Mouse (Mus musculus) gastrocnemius, postnatal 4 days (tissue): ENCODE data around the gene Slc22a15. TPM values are rescaled to one million over a fixed set of nuclear protein-coding genes. Genes with fewer than 3 reads are reported as not detected.

Source experiments
- DNase-seq, 2 experiments: peaks; one replicate each; pipeline ENCODE4 v3.0.0; 2021 to 2022; ENCODE audit warnings: low spot score in 2 of 2, mixed read lengths in 2 of 2
- long read RNA-seq, 2 experiments: library from polyadenylated mRNA; stranded (forward); transcript quantifications; one replicate each; pipeline ENCODE4 v2.0.0; 2021
- total RNA-seq, 2 experiments: library from RNA; stranded (reverse); gene quantifications; 2 replicates each; pipeline ENCODE4 v1.2.3; 2021

Slc22a15 gene
- total RNA-seq = 1 to 10 TPM; 4.8 to 5.5 TPM
- long read RNA-seq, experiment 1, full-length matches to known transcripts = 2 of 3 reads
- long read RNA-seq, experiment 1, partial matches to known transcripts = 1 of 3 reads
- long read RNA-seq, experiment 1, other reads (novel, unspliced or antisense) = 0 of 3 reads
- long read RNA-seq, experiment 2, full-length matches to known transcripts = 4 of 8 reads
- long read RNA-seq, experiment 2, partial matches to known transcripts = 1 of 8 reads
- long read RNA-seq, experiment 2, other reads (novel, unspliced or antisense) = 3 of 8 reads

DNA sequence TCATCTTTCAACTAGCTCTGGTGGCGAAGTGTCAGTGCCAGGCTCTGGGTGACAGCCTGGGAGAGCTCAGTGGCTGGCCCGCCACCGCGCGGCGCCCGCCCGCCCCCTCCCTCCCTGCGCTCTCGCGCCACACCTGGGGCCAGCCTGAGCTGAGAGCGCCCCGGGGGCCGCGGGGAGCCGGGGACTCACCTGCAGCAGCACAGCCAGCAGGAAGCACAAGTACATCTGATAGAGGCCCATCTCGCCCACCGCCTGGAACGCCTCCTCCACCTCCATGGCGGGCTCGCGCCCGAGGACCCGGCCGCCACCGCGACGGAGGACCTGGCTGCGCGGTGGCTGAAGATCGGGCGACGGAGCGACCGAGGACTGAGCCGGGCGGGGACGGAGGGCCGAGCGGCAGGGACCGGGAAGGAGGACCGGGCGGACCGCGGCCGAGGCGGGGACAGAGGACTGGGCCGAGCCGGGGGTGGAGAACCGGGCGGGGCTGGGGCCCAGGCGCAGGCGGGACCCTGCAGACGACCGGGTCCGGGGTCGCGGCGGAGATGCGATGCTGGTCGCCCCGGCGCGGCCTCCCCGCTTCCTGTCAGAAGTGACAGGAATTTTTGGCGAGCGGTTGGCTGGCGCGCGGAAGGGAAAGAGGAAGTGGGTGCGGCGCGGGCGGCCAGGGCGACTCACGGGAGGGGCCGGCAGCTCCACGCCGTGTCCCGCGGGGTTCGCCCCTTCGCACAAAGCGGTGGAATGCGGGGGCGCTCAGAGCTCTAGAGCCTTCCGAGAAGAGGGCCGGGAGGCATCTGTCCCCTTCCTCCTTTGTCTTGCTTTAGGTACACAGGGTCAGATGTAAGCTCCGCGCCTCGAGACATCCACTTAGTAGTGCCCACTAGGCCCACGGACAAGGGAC lies at the start of gene Slc22a15:
Gene Slc22a15, minus strand, starts transcription at position 611 of the 898 bp plus-strand sequence.
- DNase-seq = peak; percentile 66 to 74

- no peak for DNase-seq
Measured at GRCm38 (mm10) chr3:101966825-101967558, 42.7 kb upstream of the Slc22a15 start.

GRCm38 (mm10) chr3:101964352-101964751 lies 40.1 kb upstream of the Slc22a15 start:
- DNase-seq = no peak

DNA sequence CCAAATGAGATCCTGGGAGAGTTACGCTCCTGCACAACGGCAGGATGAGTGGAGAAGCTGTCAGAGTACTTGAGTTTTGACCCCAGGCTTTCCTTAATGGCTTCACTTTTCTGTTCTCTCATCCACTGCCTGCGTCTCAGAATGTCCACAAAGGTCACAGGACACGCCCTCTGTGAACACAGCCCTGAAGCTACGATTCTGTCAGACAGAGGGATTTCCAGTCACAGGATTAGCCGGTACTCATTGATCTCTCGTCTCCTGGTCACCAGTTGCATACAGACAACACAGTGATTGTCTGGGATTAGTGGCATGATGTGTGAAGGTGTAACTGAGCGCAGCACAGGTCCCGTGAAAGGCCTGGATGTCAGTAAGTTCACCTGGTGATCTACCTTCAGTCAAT lies 39.2 kb upstream of the Slc22a15 start:
- DNase-seq = no peak

GRCm38 (mm10) chr3:101961146-101961835 lies 37.0 kb upstream of the Slc22a15 start:
- no peak for DNase-seq

- no peak for DNase-seq
Measured at GRCm38 (mm10) chr3:101958047-101958446, 33.8 kb upstream of the Slc22a15 start.

GRCm38 (mm10) chr3:101953506-101953905 lies 29.3 kb upstream of the Slc22a15 start:
- no peak for DNase-seq

- DNase-seq = no peak
Measured at GRCm38 (mm10) chr3:101952577-101952976, 28.3 kb upstream of the Slc22a15 start.

DNA sequence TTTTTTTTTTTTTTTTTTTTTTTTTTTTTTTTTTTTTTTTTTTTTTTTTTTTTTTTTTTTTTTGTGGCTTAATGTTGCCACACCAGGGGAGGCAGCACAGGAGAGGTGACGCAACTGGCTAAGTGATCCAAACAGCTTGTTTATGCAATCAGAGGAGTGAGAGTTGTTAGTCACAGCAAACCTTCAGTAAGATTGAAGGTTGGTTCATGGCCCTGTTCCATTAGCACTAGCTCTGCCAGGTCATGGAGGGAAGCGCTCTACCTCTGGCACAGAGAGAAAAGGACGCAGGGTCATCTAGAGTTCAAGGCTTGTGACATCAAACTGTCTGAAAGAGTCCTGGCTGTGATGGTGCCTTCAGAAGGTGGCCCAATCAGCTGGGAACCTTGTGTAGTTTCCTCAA lies 24.3 kb upstream of the Slc22a15 start:
- DNase-seq = no peak

GRCm38 (mm10) chr3:101947250-101947649 lies 23.0 kb upstream of the Slc22a15 start:
- DNase-seq = no peak

DNA sequence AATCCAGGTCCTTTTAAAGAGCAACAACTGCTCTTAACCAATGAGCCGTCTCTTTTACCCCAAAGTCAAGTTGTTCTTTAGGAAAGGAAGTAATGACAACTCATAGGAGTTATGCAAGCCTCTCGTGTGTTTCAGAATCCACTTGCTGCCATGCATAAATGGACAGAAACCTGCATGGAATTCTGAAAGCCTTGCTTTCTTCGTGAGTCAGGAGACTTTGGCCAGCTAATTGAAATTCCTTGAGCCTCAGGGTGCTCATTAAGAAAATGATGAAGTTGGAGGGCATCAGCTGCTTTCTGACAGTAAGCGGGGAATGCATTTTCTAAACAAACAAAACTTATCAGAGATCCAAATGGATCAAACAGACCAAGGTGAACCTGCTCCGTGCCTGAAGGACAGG lies 21.0 kb upstream of the Slc22a15 start:
- no peak for DNase-seq

- DNase-seq = no peak
Measured at GRCm38 (mm10) chr3:101940418-101940817, 16.2 kb upstream of the Slc22a15 start.

DNA sequence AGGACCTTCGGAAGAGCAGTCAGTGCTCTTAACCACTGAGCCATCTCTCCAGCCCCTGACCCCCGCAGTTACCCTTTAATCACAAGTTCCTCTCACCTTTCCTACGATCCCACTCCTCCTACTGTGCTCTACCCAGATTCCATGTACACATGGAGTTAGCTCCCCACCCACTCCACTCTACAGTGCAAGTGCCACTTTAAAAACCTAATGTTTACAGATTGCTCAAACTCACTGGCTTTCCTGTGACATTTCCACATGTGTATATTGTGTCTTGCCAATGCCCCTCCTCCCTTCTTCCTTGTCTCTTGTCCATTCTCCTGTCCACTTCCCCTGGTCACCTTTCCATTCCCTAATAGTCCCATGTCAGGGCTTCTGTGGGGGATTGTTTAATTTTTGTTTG lies 15.6 kb upstream of the Slc22a15 start:
- no peak for DNase-seq

DNA sequence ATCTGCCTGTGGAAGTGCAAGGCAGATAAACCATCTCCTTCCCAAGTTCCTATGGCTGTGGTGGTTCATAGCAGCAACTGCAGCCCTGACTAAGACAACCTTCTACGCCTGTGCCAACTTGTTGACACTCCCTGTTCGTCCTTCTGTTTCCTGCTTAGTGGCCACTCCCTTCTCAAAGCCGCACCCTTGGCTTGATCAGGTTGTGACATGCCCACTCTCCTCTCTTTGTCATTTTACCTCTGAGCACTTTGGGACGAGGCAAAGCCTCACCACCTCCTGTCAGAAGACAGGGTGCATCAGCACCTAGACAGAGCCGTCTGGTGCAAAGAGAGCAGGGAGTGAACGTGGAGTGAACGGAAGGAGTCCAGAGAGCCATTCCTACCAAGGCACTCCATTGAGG lies 14.9 kb upstream of the Slc22a15 start:
- DNase-seq = no peak

DNA sequence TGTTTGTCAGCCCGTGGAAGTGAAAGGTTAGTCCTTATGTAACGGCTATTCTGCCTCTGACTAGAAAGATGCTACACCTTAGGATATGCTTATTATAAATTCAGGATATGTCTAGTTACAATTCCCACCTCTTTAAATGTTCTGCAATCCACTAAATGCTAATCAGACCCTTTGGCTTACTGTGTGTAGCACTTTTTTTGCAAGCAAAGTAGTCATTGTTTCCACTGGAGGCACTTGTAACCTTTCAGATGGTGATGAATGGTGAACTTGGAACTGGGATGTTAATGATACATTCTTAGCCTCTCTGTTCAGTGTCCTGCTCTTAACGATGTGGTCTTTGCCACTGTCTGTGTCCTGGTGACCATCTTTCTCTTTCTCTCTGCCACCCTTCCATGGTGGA lies 12.1 kb upstream of the Slc22a15 start:
- DNase-seq = no peak

- no peak for DNase-seq
Measured at GRCm38 (mm10) chr3:101933820-101934219, 9.6 kb upstream of the Slc22a15 start.

DNA sequence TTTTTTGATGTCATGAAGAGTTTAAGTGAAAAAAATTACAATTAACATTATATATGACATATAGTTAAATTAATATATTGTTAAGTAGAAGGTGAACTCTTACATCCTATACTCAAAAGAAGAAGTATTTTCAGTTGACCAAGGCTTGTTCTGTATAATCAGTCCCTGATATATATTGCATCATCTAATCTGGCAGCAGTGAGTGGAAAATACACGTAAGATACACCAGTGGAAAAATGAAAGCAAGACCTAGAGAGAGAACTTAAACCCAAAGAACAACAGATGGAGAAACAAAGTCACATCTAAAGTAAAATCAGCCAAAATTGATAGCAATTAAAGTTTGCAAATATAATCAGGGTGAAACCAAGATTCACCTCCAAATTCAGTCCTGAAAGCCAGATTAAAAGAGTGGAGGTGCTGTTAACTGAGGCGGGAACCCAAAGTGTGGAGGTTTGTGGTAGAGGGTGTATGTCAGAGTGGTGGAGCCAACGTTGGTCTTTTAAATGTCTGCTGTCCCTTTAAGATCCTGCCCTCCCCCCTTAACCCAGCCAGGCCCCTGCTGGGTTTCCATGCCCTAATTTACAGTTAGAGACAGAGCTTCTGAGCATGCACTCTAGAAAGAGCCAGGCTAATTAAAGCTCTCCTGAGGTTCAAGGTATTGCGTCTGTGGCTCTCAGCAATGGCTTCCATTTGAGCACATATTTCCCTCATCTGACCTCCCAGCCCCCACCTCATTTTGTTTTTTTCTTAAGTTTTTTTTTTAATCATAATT lies 5.0 kb upstream of the Slc22a15 start:
- no peak for DNase-seq

- no peak for DNase-seq
Measured at GRCm38 (mm10) chr3:101926636-101927035, 2.4 kb upstream of the Slc22a15 start.

GRCm38 (mm10) chr3:101925663-101926062 lies 1.4 kb upstream of the Slc22a15 start:
- no peak for DNase-seq

GRCm38 (mm10) chr3:101922366-101922765 lies 1.9 kb downstream of the Slc22a15 start:
- no peak for DNase-seq
